Mouse (Mus musculus) kidney, adult 9 months (tissue): ENCODE measurements around the gene Ptma.
"Not testable (repeated sequence)": the region's sequence is repeated elsewhere in the genome, so short reads cannot be mapped to it uniquely, and the experiment has no call there.

Experiments
- DNase-seq: peaks from one replicate; pipeline ENCODE4 v3.0.0; 2022

Gene Ptma

DNA sequence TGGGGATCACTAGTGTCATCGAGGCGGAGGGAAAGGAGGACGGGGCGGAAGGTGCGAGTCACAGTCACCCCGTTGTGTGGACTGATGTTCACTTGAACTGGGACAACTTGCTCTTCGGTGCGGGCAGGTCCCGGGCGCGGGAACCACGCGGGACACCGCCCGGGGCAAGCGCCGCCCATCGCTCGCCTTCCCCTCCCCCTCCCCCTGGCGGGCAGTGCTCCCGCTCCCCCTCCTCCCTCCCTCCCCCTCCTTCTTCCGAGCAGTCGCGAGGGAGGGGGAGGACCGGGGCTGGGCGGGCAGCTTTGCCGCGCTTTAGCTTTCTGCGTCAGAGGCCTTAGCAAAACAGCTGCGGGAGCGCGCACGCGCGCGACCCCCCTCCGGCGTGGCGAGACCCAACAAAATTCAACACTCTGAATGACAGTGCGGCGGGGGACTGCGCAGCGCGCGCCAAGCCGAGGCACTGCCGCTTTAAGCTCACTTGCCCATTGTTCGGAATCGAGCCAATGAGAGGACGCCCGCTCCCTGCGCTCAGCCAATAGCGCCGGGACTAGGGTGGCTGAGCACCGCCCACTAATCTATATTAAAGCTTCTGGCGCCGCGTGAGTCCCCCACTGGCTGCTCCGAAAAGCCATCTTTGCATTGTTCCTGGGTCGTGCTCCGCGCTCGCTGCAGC lies at the start of gene Ptma:
Gene Ptma (plus strand): TSS at position 611 of the 673 bp plus-strand sequence.
- peak; percentile 100 for DNase-seq

DNA sequence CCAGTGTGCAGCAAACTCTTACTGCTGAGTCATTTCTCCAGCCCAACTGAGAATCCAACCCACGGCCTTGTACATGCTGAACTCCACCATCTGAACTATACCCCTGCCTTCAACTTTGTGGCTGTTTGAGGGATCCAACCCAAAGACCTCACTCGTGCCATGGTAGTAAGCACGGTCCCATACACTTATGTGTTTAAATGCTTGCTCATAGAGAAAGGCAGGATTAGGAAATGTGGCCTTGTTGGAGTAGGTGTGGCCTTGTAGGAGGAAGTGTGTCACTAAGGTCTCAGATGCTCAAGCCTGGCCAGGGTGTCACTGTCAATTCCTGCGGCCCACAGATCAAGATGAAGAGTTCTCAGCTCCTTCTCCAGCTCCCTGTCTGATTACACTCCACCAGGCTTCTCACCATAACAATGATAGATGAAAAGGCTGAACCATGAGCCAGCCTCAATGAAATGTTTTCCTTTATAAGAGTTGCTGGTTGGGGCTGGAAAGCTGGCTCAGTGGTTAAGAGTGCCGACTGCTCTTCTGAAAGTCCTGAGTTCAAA lies 48.7 kb upstream of the Ptma start:
- no peak for DNase-seq

DNA sequence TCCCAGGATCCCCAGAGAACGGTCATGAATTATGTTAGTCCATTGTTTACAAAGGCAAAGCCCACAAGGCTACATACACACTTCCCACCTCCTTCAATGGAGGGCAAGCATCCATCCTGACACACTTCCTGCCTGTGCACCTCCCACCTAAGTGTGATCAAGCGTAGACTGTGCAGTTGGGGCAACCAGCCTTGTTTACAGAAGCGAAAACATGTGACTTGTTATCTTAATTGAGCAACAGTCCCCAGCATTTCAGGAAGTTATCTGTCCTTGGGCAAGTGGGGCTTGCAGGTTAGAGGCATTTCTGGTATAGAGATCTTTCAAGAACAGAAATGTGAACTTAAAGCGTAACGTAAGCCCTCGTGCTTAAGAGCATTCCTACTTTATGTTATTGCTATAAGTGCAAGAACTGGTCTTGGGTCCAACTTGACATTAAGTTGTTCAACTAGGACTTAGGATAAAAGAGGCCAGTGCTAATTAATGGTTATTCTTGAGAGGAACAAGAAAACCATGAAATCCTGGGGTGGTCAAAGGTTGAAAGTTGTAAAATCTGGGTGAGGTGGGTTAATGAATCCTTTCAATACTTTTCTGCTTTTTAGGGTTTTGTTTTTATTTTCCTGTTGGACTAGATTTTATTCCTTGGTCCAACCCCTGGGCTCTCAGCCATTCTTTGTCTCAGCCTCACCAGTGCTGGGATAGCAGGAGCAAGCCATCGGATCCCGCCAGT lies 47.3 kb upstream of the Ptma start:
- no peak for DNase-seq

DNA sequence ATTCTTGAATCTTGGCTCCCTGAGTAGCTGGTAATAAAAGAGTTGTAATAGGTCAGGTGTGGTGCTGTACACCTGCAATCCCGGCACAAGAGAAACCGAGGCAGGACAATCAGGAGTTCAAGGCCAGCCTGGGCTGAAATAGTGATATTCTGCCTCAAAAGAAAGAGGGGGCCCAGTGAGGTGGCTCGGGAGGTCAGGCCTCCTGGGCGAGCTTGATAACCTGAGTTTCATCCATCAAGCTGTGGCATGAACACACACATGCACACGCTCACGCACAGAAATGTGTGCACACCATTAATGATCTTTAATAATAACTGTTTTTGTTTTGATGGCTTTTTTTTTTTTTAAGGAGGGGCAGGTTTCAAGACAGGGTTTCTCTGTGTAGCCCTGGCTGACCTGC lies 46.2 kb upstream of the Ptma start:
- no peak for DNase-seq

DNA sequence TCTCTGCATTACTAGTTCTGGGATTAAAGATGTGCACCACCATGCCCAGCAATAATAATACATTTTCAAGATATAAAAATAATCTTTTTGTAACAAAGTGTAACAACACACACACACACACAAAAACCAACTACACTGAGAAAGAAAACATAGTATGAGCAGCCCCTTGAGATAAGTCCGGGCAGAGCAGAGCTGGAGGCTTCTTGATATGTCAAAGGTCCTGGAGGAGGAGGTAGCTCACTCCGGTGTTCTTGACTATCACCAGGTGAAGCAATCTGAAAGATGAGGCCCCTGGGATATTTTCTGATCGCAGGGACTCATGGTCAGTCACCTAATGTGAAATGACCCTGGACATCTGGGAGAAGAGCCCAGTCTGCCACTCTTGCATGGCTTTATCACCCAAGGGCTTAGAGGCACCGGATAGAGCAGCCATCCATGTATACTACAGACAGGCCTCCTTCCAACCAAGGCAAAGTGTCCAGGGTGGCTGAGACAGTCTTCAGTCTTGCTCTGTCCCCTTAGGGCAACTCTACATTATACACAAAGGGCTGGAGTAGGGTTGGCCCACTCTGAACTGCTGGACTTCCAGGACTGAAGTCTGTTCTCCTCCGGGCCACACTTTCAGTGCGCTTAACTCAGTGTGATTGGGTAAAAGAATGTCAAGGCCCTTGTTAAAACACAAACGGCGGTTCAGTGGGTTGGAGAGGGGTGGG lies 45.6 kb upstream of the Ptma start:
- DNase-seq: no peak

DNA sequence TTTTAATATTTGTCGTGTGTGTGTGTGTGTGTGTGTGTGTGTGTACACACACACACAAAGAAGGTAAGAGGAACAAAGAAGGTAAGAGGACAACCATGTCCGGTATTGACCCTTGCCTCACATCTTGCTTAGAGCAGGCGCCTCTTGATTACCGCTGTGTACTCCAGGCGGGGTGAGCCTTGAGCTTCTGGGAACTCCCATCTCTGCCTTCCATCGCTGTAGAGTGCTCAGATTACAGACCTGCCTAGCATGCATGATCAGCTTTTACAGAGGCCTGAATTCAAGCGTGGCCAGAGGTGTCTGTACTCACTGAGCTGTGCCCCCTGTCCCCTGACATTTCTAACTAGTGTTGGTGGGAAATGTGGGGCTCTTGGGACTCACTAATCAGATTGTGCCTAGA lies 45.1 kb upstream of the Ptma start:
- DNase-seq: no peak

DNA sequence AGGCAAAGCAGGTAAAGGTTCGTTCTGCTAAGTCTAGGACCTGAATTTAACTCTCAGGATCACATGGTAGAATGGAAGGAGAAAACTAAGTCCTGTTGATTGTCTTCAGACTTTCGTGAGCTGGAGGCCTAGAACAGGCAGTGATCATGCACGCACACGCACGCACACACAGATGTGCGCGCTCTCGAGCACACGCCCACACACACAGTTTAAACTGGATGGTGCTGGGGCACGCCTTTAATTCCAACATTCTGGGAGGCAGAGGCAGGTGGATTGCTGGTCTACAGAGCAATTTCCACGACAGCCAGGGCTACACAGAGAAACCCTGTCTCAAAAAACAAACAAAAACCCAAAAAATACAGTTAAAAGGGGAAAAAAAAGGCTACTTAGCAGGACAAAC lies 44.2 kb upstream of the Ptma start:
- no peak for DNase-seq

DNA sequence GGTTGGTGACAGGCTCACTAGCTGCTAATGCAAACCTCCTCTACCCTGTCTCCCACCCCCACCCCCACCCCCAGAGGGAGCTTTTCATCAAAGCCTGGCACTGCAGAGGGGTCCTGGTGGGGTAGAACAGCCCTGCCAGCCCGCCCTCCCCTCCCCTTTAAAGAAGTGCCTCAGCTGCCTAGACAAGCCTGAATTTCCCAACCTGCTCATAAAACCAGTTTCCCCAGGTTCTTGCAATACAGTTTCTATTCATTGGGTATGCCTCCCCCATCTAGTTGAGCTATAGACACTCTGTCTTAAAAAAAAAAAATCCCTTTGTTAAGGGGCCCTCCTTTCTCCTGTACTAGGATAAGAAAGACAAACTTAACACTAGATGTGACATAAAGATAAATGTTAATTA lies 43.8 kb upstream of the Ptma start:
- DNase-seq: no peak

DNA sequence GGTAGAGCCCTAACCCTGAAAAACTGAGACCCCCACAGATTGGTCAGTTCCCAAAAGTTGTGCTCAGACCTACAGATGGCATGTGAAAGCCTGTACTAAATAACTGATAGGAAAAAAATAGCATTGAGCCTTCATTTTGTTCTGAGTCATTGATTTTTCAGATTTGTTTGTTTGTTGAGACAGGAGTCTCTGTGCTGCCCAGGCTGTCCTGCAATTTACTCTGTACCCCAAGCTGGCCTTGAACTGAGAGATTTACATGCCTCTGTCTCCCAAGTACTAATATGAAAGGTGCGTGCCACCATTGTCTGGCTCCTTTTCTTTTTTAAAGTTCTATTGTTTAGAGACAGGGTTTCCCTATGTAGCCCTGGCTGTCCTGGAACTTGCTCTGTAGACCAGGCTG lies 41.2 kb upstream of the Ptma start:
- no peak for DNase-seq

DNA sequence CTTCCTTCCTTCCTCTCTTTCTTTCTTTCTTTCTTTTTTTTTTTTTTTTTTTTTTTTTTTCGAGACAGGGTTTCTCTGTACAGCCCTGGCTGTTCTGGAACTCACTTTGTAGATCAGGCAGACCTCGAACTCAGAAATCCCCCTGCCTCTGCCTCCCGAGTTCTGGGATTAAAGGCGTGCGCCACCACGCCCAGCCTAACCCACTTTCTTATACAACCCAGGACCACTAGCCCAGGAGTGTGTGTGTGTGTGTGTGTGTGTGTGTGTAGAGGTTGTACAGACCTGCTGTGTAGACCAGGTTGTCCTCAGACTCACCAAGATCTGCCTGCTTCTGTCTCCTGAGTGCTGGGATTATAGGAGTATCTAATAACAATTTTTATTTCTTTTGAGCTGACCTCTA lies 40.7 kb upstream of the Ptma start:
- DNase-seq: not testable (repeated sequence)

DNA sequence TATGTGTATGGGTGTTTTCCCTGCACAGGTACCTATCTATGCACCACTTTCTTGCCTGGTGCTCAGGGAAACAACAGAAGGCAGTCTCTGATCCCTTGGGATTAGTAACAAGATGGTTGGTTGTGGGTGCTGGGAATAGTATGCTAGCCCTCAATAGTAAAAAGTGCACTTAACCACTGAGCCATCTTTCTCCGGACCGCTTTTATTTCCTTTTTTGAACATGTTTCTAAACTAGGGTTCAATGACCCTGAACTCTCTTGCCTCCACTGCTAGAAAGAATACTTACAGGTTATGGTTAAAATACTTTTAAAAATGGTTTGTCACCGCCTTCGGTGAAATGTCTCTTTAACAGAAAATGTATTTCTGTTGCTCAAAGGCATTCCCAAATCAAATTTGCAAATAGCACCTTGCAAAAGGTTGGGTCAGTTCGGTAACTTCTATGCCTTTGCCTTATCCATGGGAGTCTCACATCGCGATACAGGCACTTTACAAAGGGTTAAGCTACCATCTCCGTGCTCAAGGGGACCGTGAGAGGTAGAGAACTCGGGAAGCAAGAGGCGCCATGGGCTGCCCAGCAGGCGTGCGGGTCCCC lies 39.7 kb upstream of the Ptma start:
- no peak for DNase-seq

DNA sequence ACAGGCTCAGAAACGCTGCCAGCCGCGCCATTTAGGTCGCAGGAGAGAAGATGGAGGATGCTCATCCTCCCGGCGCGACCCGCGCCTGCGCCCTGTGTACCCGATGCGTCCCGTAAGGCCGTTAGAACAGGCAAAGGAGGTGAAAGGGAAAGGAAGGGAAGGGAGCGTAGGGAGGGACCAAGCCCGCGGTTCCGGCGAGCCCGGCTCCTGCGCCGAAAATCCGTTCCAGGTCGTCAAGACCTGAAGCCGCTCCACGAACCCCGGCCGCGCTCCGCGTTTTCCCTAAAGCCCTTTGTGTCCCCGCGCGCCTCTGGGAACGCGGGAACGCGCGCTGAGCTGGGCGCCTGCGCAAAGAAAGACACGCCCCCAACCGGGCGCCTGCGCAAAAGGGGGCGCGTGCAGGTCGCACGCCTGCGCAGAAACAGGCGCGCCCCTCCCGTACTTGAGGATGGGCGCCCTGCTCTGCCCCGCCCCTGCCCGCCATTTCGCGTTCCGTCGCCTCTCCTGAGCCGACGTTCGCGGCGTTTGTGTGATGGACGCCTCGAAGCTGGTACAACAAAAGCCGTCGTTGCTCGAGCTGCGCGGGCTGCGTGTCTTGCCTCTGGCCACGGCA lies 39.1 kb upstream of the Ptma start:
- peak; percentile 99 for DNase-seq

DNA sequence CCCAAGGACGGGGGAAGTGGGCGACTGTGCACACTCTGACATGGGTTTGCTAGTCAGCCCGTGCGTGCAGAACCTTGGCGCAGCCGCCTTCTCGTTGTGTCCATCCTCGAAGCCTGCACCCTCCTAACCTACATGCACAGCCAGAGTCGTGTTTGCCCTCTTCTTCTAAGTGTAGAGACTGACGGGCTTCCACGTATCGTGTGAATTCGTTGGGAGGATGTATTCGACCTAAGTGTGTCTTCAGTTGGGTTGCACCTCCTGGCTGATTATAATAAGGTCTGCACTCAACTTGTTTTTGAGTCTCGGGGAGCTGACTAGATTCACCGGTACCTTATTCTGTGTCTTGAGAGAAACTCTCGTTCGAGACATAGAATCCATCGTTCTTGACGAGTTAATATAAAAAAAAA lies 38.6 kb upstream of the Ptma start:
- DNase-seq: no peak

DNA sequence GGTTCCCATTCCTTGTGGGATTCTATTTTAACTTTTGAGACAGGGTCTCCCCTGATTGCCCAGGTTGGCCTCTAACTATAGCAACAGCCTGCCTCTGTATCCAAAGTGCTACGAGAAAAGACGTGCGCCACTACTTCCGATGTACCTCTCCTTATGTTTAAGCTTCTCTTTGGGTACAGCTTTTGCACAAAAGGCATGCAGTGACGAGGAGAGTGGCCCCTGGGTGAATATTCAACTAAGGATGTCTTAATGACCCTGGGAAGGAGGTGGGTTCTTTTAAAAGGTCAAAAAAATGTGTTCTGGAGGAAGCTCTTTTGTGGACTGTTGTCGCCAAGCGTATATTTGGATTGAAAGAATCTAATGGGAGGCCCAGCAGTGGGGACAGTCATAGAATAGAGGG lies 38.2 kb upstream of the Ptma start:
- DNase-seq: peak; percentile 81

DNA sequence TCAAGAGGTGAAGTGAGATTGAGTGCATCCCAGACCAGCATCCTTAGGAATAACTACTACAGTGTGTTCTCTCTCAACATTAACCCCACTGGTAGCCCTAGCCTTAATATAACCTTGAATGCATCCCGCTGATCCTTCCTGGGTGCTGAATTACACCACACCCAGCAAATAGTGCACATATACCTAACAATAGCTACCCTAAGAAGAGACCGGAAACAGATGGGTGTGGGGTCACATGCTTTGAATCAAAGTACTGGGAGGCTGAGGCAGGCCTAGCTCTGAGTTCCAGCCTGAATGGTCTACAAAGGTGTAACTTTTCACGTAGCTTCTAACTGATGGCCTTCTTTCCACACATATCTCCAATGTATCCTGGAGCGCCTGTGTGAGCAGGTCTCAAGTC lies 37.8 kb upstream of the Ptma start:
- DNase-seq: no peak

DNA sequence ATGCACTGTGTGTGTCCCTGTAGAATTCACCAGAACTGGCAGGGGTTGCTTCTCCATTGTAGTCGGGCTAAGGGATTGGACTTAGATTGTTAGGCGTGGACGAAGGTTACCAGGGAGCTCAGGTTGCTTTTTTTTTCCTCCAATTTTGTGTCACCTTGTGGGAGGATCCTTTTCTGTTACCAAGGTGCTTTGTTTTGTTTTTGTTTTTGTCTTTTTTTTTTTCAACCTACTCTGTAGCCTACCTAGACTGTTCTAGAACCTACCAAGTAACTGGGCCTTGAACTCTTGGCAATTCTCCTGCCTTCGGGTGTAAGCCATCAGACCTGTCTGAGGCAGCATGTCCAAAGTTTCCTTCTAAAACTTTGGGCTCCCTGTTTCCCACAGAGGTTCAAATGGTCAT lies 36.6 kb upstream of the Ptma start:
- DNase-seq: peak; percentile 56

DNA sequence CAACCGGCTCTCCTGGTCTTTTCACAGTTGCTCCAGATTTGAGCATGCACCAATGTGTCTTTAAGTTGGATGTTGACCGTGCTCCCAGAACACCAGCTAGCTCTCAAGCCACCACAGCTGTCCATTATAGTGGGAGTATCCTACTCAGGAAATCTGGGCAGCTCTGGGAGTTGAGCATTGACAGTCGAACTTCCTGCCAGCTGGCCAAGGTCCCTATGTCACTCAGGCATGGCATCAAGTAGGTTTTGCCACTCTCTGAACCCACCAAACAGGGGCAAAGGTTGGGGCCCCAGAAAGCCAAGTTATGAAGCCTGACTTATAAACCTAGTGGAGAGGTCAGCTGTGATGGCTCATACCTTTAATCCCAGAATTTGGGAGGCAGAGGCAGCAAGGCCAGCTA lies 35.8 kb upstream of the Ptma start:
- DNase-seq: peak; percentile 94

DNA sequence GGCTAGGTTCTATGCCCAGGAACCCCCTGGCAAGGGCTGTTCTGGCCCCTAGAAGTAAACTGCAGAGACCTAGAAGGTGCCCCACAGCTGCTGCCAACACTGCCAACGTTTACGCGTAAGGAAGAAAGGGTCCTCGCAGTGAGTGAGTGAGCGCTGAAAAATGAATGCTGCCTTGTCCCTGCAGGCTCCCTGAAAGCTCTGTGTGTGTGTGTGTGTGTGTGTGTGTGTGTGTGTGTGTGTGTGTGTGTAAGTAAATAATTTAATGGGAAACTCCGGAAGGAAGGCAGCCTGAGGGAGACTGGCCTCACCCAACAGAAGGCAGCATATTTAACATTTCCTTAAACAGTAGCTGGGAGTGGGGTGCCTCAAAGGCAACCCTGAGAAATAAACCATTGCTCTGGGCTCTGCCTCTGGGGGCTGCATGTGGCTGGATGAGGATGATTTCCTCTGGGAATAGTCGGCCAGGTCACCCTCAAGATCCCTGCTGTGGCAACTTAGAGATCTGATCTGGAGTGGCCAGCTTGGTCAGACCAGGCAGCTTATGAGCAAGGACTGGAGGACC lies 34.9 kb upstream of the Ptma start:
- DNase-seq: peak; percentile 58

DNA sequence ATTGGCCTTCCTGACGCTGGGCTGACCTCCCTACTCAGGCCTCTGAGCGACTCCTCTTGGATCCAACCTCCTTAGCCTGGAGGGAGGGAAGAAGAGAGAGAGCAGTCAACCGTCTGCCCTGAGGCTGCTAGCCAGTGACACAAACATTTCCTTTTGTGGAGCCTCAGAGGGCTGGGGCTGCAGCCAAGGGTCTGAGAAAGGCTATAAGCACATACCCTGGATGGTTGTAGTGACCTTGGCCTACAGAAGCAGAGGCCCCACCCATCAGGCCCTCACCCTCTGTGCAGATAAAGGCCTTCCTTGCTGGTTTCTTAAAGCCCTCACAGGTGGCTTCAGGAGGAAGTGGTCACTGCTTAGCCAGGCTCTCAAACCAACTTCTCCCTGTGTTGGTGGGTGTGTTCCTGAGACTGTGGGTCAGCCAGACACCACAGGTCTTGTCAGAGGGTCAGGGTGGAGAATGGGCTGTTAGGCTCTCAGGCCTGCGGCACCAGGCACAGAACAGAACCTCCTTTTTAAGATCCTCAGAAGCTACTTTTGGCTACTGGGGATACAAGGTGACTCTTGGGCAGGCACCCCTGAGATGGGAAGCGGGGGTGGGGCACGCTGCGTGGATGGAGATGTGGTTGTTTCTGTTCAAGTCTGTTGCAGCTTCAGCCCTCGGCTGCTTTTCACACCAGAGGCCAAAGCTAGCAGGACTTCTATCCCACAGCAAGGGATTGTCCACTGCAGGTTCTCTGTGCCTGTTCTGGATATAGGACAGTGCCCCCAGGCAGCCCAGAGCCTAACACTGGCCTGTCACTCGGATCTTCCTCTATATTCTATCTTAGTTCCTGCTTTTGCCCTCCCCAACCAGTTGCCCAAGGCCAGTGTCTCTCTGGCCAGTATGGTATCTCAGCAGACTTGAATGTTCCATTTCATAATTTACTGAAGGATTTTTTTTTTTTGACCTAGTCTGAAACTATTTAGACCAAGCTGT lies 34.1 kb upstream of the Ptma start:
- DNase-seq: no peak

DNA sequence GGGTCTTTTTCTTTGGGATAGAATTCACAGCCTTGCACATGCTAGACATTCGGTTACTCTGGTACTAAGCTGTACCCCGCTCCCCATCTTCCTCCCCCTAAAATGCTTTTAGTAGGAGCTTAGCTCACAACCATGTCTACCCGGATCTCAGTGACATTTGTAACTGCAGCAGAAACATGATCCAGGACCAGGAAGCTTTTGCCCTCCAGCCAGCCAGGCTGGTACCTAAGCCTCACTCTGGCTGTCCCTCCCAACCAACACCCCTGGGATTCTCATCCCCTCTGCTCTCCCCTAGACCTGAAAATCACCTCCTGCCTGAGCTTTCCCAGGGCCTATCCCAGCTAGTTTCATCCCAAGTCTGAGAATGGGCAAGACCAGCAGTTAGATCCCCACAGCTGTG lies 32.7 kb upstream of the Ptma start:
- DNase-seq: no peak

DNA sequence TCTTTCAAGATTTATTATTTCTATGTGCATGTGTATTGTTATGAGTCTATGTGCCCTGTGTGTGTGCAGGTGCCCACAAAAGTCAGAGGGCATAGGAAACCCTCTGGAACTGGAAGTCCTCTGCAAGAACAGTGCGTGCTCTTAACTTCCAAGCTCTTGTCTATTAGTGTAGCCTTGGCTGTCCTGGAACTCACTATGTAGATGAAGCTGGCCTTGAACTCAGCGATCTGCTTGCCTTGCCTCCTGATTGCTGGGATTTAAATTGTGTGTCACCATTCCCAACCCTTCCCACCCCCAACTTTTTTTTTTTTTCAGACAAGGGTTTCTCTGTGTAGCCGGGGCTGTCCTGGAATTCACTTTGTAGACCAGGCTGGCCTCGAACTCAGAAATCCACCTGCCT lies 30.2 kb upstream of the Ptma start:
- no peak for DNase-seq
